Mouse (Mus musculus): ENCODE data around the gene Nup153. TPM values are rescaled to one million over a fixed set of nuclear protein-coding genes. Genes with fewer than 3 reads are reported as not detected.

The Nup153 gene
- polyA plus RNA-seq, 1 experiment from 2014 or later: 20.5 TPM

GRCm38 (mm10) chr13:46728411-46728810, 671 bp upstream of the Nup153 start:
- 30% methylated on average over 5 of the region's 5 CpGs for WGBS
- H3K4me3 ChIP-seq (replicated peaks): peak overlapping the region; percentile 89
- H3K4me2 ChIP-seq (replicated peaks): peak overlapping the region; percentile 53
- peaks cover 12% of the 10 kb centered on the region for H3K4me1 ChIP-seq
- peak overlapping the region; percentile 15; the same call in 1 of the 2 replicates for H3K9ac ChIP-seq
- H3K27ac ChIP-seq (replicated peaks): peak overlapping the region; percentile 63; the same call in 1 of the 2 replicates
- H3K36me3 ChIP-seq: no peaks in the 10 kb centered on the region
- no peak for ATAC-seq (ENCODE audit: insufficient number of reproducible peaks, low FRiP score, low TSS enrichment, low read depth)
- H3K27me3 ChIP-seq: no peaks in the 10 kb centered on the region
- H3K9me3 ChIP-seq (replicated peaks): no peaks in the 10 kb centered on the region

GRCm38 (mm10) chr13:46727038-46727836, 503 bp downstream of the Nup153 start:
- no peaks in the 10 kb centered on the region for H3K36me3 ChIP-seq
- H3K27ac ChIP-seq (replicated peaks): peak overlapping the region; percentile 96
- H3K27me3 ChIP-seq: no peaks in the 10 kb centered on the region
- peak overlapping the region; percentile 89 for H3K4me3 ChIP-seq (replicated peaks)
- peak overlapping the region; percentile 59 for H3K4me2 ChIP-seq (replicated peaks)
- peaks cover 12% of the 10 kb centered on the region for H3K4me1 ChIP-seq
- WGBS: under 1% methylated on average over 65 of the region's 85 CpGs
- H3K9ac ChIP-seq: peak overlapping the region; percentile 86
- ATAC-seq (ENCODE audit: insufficient number of reproducible peaks, low FRiP score, low TSS enrichment, low read depth): peak; percentile 88
- H3K9me3 ChIP-seq (replicated peaks): no peaks in the 10 kb centered on the region

- peak overlapping the region; percentile 96 for H3K27ac ChIP-seq (replicated peaks)
- no peaks in the 10 kb centered on the region for H3K27me3 ChIP-seq
- peaks cover 12% of the 10 kb centered on the region for H3K4me1 ChIP-seq
- H3K4me3 ChIP-seq (replicated peaks): peak overlapping the region; percentile 89
- H3K4me2 ChIP-seq (replicated peaks): peak overlapping the region; percentile 59
- no peaks in the 10 kb centered on the region for H3K36me3 ChIP-seq
- no peaks in the 10 kb centered on the region for H3K9me3 ChIP-seq (replicated peaks)
- under 1% methylated on average over 30 of the region's 30 CpGs for WGBS
- ATAC-seq (ENCODE audit: insufficient number of reproducible peaks, low FRiP score, low TSS enrichment, low read depth): no peak
- peak overlapping the region; percentile 86 for H3K9ac ChIP-seq
Measured at GRCm38 (mm10) chr13:46726288-46727037, 1.3 kb downstream of the Nup153 start.

- Histone ChIP-seq H3K9ac (no peak overlapping the region), H3K36me3 (no peaks in the 10 kb centered on the region), H3K27ac (replicated peaks) (no peak overlapping the region), H3K4me3 (replicated peaks) (0 out of 2 replicates have a peak overlapping the region, but pooled peaks have one; percentile 8), H3K4me1 (peaks cover 12% of the 10 kb centered on the region), H3K27me3 (no peaks in the 10 kb centered on the region), H3K9me3 (replicated peaks) (no peaks in the 10 kb centered on the region), H3K4me2 (replicated peaks) (peak overlapping the region; percentile 22; the same call in 1 of the 2 replicates)
- 30% methylated on average over 2 of the region's 2 CpGs for WGBS
- ATAC-seq (ENCODE audit: insufficient number of reproducible peaks, low FRiP score, low TSS enrichment, low read depth): no peak
Measured at GRCm38 (mm10) chr13:46725227-46725626, 2.5 kb downstream of the Nup153 start.

- H3K27ac ChIP-seq (replicated peaks): no peak overlapping the region
- no peak for ATAC-seq (ENCODE audit: insufficient number of reproducible peaks, low FRiP score, low TSS enrichment, low read depth)
- H3K4me2 ChIP-seq (replicated peaks): no peak overlapping the region
- no peak overlapping the region for H3K9ac ChIP-seq
- H3K4me1 ChIP-seq: peaks cover 12% of the 10 kb centered on the region
- H3K9me3 ChIP-seq (replicated peaks): no peaks in the 10 kb centered on the region
- no peaks in the 10 kb centered on the region for H3K36me3 ChIP-seq
- no peaks in the 10 kb centered on the region for H3K27me3 ChIP-seq
- no peak overlapping the region for H3K4me3 ChIP-seq (replicated peaks)
Measured at GRCm38 (mm10) chr13:46724371-46724770, 3.4 kb downstream of the Nup153 start.

- no peaks in the 10 kb centered on the region for H3K27me3 ChIP-seq
- H3K27ac ChIP-seq (replicated peaks): no peak overlapping the region
- H3K9me3 ChIP-seq (replicated peaks): no peaks in the 10 kb centered on the region
- no peak overlapping the region for H3K4me2 ChIP-seq (replicated peaks)
- H3K9ac ChIP-seq: no peak overlapping the region
- H3K36me3 ChIP-seq: no peaks in the 10 kb centered on the region; the same call in 1 of the 2 replicates
- H3K4me3 ChIP-seq (replicated peaks): no peak overlapping the region
- no peak for ATAC-seq (ENCODE audit: insufficient number of reproducible peaks, low FRiP score, low TSS enrichment, low read depth)
- H3K4me1 ChIP-seq: peaks cover 11% of the 10 kb centered on the region
Measured at GRCm38 (mm10) chr13:46721009-46721408, 6.7 kb downstream of the Nup153 start.

- Histone ChIP-seq H3K9ac (no peak overlapping the region), H3K4me2 (replicated peaks) (no peak overlapping the region), H3K27me3 (no peaks in the 10 kb centered on the region), H3K4me3 (replicated peaks) (no peak overlapping the region), H3K9me3 (replicated peaks) (no peaks in the 10 kb centered on the region), H3K4me1 (peaks cover 5% of the 10 kb centered on the region; the same call in 1 of the 2 replicates), H3K36me3 (no peaks in the 10 kb centered on the region; the same call in 1 of the 2 replicates), H3K27ac (replicated peaks) (no peak overlapping the region)
- no peak for ATAC-seq (ENCODE audit: insufficient number of reproducible peaks, low FRiP score, low TSS enrichment, low read depth)
- WGBS: 84% methylated on average over 5 of the region's 5 CpGs
Measured at GRCm38 (mm10) chr13:46718893-46719400, 8.8 kb downstream of the Nup153 start.

GRCm38 (mm10) chr13:46715976-46716639, 11.6 kb downstream of the Nup153 start:
- Histone ChIP-seq H3K4me2 (replicated peaks) (no peak overlapping the region), H3K9me3 (replicated peaks) (no peaks in the 10 kb centered on the region), H3K4me1 (peaks cover 5% of the 10 kb centered on the region; the same call in 1 of the 2 replicates), H3K36me3 (peaks cover 20% of the 10 kb centered on the region), H3K4me3 (replicated peaks) (no peak overlapping the region), H3K27me3 (no peaks in the 10 kb centered on the region), H3K9ac (no peak overlapping the region), H3K27ac (replicated peaks) (no peak overlapping the region)
- ATAC-seq (ENCODE audit: insufficient number of reproducible peaks, low FRiP score, low TSS enrichment, low read depth): no peak
- 45% methylated on average over 3 of the region's 3 CpGs for WGBS

- no peaks in the 10 kb centered on the region for H3K9me3 ChIP-seq (replicated peaks)
- ATAC-seq (ENCODE audit: insufficient number of reproducible peaks, low FRiP score, low TSS enrichment, low read depth): no peak
- no peaks in the 10 kb centered on the region for H3K27me3 ChIP-seq
- H3K27ac ChIP-seq (replicated peaks): no peak overlapping the region
- WGBS: 92% methylated on average over 5 of the region's 5 CpGs
- H3K9ac ChIP-seq: no peak overlapping the region
- H3K4me3 ChIP-seq (replicated peaks): no peak overlapping the region
- no peak overlapping the region for H3K4me2 ChIP-seq (replicated peaks)
- H3K36me3 ChIP-seq: peaks cover 28% of the 10 kb centered on the region
- peaks cover 5% of the 10 kb centered on the region; the same call in 1 of the 2 replicates for H3K4me1 ChIP-seq
Measured at GRCm38 (mm10) chr13:46713486-46713885, 14.3 kb downstream of the Nup153 start.

GRCm38 (mm10) chr13:46703138-46703537, 24.6 kb downstream of the Nup153 start:
- Histone ChIP-seq H3K27ac (replicated peaks) (no peak overlapping the region), H3K4me1 (no peaks in the 10 kb centered on the region), H3K9me3 (replicated peaks) (no peaks in the 10 kb centered on the region), H3K4me2 (replicated peaks) (no peak overlapping the region), H3K9ac (no peak overlapping the region), H3K4me3 (replicated peaks) (no peak overlapping the region), H3K36me3 (peaks cover 10% of the 10 kb centered on the region; the same call in 1 of the 2 replicates), H3K27me3 (no peaks in the 10 kb centered on the region)
- WGBS: 81% methylated on average over 5 of the region's 5 CpGs
- no peak for ATAC-seq (ENCODE audit: insufficient number of reproducible peaks, low FRiP score, low TSS enrichment, low read depth)

GRCm38 (mm10) chr13:46701486-46701885, 26.3 kb downstream of the Nup153 start:
- Histone ChIP-seq H3K4me3 (replicated peaks) (no peak overlapping the region), H3K9me3 (replicated peaks) (no peaks in the 10 kb centered on the region), H3K27me3 (no peaks in the 10 kb centered on the region), H3K27ac (replicated peaks) (no peak overlapping the region), H3K9ac (no peak overlapping the region), H3K36me3 (peaks cover 9% of the 10 kb centered on the region; the same call in 1 of the 2 replicates), H3K4me1 (no peaks in the 10 kb centered on the region), H3K4me2 (replicated peaks) (no peak overlapping the region)
- WGBS: 81% methylated on average over 2 of the region's 2 CpGs
- no peak for ATAC-seq (ENCODE audit: insufficient number of reproducible peaks, low FRiP score, low TSS enrichment, low read depth)

Data from embryonic facial prominence, embryonic 15.5 days (tissue).